Mouse (Mus musculus): ENCODE measurements at regions not wholly inside any gene's neighbourhood (a gene's known extent, or its start where the extent isn't known, plus 50 kb on each side); places are given as distances from the start of the nearest gene placed in this dataset.

DNA sequence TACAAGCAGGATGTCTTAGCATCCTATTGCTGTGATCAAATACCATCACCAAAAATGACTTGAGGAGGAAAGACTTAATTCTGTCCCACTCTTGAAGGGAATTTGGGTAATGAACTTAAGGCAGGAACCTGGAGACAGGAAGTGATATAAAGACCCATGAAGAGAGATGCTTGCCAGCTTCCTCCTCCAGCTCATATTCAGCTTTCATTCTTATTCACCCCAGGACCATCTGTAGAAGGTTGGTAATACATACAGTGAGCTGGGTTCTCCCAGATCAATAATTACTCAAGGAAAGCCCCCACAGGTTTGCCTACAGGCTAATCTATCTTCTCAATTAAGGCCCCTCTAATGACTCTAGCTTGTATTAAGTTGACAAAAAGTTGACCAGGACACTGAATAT, 283.5 kb upstream of the Rarb start:
- ATAC-seq (ENCODE audit: low FRiP score): no peak
- Histone ChIP-seq H3K27me3 (ENCODE audit: insufficient read depth, low read length) (no peaks in the 10 kb centered on the region), H3K27ac (ENCODE audit: low read depth, low read length) (no peak overlapping the region), H3K4me2 (ENCODE audit: low read depth, low read length, poor library complexity, severe bottlenecking) (no peak overlapping the region), H3K9me3 (ENCODE audit: low read length) (no peaks in the 10 kb centered on the region), H3K4me1 (ENCODE audit: insufficient read depth, low read length) (no peaks in the 10 kb centered on the region), H3K36me3 (ENCODE audit: insufficient read depth, low read length) (no peaks in the 10 kb centered on the region), H3K9ac (replicated peaks; ENCODE audit: low read length, poor library complexity, severe bottlenecking) (no peak overlapping the region), H3K4me3 (ENCODE audit: low read depth, low read length) (no peak overlapping the region)
- DNase-seq (ENCODE audit: low spot score): no peak
- no peak for TF ChIP-seq CTCF (IDR thresholded peaks at IDR 0.05)

DNA sequence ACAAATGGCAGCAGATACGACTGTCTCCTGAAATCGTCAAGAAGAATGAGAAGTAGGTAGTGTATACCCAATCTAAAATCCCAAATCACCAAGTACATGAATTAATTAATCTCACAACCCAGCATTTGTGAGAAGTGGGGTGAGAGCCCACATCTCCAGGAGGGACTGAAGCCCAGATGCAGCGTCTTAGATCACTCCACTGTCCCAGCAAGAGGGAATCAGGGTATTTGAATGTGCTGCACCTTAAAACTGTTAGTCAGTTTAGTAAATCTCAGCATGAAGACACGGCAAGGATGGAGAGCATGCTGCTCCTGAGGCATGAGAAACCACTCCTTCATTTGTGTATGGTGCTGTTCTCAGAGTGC, 271.6 kb upstream of the Rarb start:
- no peak for ATAC-seq (ENCODE audit: low FRiP score)
- H3K27ac ChIP-seq (ENCODE audit: low read depth, low read length): no peak overlapping the region
- 30% methylated on average over 4 of the region's 4 CpGs for WGBS

DNA sequence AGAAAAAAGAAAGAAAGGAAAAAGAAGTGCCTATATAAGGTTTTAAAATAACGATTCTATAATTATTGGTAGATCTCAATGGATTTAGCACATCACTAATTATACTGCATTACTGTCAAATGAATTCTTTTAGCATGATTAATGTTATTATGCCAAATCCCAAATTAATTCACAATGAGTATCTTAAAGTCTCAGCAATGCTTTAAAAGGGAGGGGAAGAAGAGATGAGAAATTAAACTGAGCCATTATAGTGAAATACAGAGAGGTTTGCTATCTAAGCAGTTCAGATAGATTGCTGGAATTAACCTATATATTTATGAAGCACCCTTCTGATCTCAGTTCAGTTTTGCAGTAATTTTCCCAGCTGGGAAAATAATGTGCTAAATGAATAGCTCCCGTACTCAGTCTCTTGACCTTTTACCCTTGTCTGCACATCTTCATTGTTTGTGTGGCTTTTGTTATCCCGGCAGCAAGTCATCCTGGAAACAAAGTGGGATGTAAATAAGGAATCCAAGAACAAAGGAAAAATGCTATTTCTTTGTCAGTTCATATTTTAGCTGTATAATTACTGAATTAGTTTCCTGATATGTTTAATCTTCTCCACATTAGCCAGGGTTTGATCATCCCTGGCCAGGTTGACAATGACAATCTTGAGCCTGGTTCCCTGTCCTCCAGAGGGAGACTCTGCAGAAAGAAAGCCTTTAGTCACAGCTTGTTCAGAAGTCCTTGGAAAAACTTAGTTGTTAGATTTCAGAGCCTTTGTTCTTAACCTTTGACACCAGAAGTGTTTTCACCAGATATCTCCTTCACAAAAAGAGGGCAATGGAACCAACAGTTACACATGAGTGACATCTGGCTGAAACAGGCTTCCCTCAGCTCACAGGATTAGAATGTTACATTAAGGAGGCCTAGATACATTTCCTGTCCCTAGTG, 270.9 kb upstream of the Rarb start:
- Histone ChIP-seq H3K4me1 (ENCODE audit: insufficient read depth, low read length) (0 out of 2 replicates have a peak, but pooled peaks cover 3% of the 10 kb centered on the region), H3K4me3 (ENCODE audit: low read depth, low read length) (no peak overlapping the region), H3K9ac (replicated peaks; ENCODE audit: low read length, poor library complexity, severe bottlenecking) (no peak overlapping the region), H3K9me3 (ENCODE audit: low read length) (no peaks in the 10 kb centered on the region), H3K27ac (ENCODE audit: low read depth, low read length) (no peak overlapping the region), H3K4me2 (ENCODE audit: low read depth, low read length, poor library complexity, severe bottlenecking) (no peak overlapping the region), H3K27me3 (ENCODE audit: insufficient read depth, low read length) (no peaks in the 10 kb centered on the region), H3K36me3 (ENCODE audit: insufficient read depth, low read length) (no peaks in the 10 kb centered on the region)
- ATAC-seq (ENCODE audit: low FRiP score) (no peak), DNase-seq (ENCODE audit: low spot score) (no peak)
- WGBS: 24% methylated on average over 3 of the region's 3 CpGs
- no peak; the same call in 1 of the 2 replicates for TF ChIP-seq CTCF (IDR thresholded peaks at IDR 0.05)

More for the DNA sequence above, 271.6 kb upstream of the Rarb start:
- H3K4me2 ChIP-seq (ENCODE audit: low read depth, low read length, poor library complexity, severe bottlenecking): no peak overlapping the region
- TF ChIP-seq CTCF (IDR thresholded peaks at IDR 0.05): no peak
- no peak for DNase-seq (ENCODE audit: low spot score)
- no peaks in the 10 kb centered on the region for H3K9me3 ChIP-seq (ENCODE audit: low read length)
- no peaks in the 10 kb centered on the region for H3K36me3 ChIP-seq (ENCODE audit: insufficient read depth, low read length)
- H3K27me3 ChIP-seq (ENCODE audit: insufficient read depth, low read length): no peaks in the 10 kb centered on the region
- H3K9ac ChIP-seq (replicated peaks; ENCODE audit: low read length, poor library complexity, severe bottlenecking): no peak overlapping the region
- H3K4me1 ChIP-seq (ENCODE audit: insufficient read depth, low read length): 0 out of 2 replicates have a peak, but pooled peaks cover 3% of the 10 kb centered on the region
- no peak overlapping the region for H3K4me3 ChIP-seq (ENCODE audit: low read depth, low read length)

DNA sequence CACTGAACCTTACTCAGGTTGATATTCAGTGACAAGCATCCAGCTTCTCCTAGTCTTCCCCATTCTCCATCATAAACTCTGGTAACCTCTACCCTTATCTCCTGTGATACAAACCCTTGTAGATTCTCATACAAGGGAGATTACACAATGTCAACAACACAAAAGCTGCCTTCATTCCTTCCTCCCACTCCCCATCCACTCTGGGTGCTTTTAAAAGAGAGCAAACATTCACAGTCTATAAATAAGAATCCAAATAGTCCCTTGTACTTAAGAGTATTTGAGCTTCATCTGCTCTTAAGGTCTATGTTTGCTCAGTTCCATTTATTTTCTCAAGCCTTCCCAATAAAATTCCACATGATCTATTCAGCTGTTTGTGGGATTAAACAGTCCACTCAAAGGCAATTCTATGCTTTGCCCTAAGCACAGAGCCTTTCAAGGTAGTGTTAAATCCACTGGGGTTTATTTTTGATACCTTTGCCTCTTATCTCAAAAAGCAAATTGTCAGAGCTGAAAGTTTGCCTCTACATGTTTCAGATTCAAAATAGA, 270.2 kb upstream of the Rarb start:
- Histone ChIP-seq H3K4me3 (ENCODE audit: low read depth, low read length) (no peak overlapping the region), H3K27ac (ENCODE audit: low read depth, low read length) (no peak overlapping the region), H3K9me3 (ENCODE audit: low read length) (no peaks in the 10 kb centered on the region), H3K4me2 (ENCODE audit: low read depth, low read length, poor library complexity, severe bottlenecking) (no peak overlapping the region), H3K27me3 (ENCODE audit: insufficient read depth, low read length) (no peaks in the 10 kb centered on the region), H3K4me1 (ENCODE audit: insufficient read depth, low read length) (0 out of 2 replicates have a peak, but pooled peaks cover 3% of the 10 kb centered on the region), H3K36me3 (ENCODE audit: insufficient read depth, low read length) (no peaks in the 10 kb centered on the region), H3K9ac (replicated peaks; ENCODE audit: low read length, poor library complexity, severe bottlenecking) (no peak overlapping the region)
- TF ChIP-seq CTCF (IDR thresholded peaks at IDR 0.05): no peak
- DNase-seq (ENCODE audit: low spot score) (no peak), ATAC-seq (ENCODE audit: low FRiP score) (no peak)

DNA sequence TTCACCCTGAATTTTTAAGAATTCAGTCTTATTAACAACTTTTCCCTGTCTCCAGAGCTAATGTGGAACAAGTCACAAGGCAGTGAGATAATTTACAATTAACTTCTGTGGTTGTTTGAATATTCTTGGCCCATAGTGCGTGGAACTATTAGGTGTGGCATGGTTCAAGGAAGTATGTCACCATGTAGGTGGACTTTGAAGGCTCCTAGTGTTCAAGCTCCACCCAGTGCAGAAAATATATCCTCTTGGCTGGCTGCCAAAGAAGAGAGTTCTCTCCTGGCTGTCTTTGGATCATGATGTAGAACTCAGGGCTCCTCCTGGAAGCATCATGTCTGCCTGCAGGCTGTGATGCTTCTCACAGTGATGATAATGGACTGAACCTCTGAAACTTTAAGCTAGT, 268.9 kb upstream of the Rarb start:
- H3K4me3 ChIP-seq (ENCODE audit: low read depth, low read length): no peak overlapping the region
- no peaks in the 10 kb centered on the region for H3K36me3 ChIP-seq (ENCODE audit: insufficient read depth, low read length)
- no peaks in the 10 kb centered on the region for H3K9me3 ChIP-seq (ENCODE audit: low read length)
- 0 out of 2 replicates have a peak, but pooled peaks cover 3% of the 10 kb centered on the region for H3K4me1 ChIP-seq (ENCODE audit: insufficient read depth, low read length)
- H3K9ac ChIP-seq (replicated peaks; ENCODE audit: low read length, poor library complexity, severe bottlenecking): no peak overlapping the region
- ATAC-seq (ENCODE audit: low FRiP score): no peak
- WGBS: 95% methylated on average over 1 of the region's 1 CpGs
- H3K27me3 ChIP-seq (ENCODE audit: insufficient read depth, low read length): no peaks in the 10 kb centered on the region
- H3K4me2 ChIP-seq (ENCODE audit: low read depth, low read length, poor library complexity, severe bottlenecking): no peak overlapping the region
- DNase-seq (ENCODE audit: low spot score): no peak
- no peak for TF ChIP-seq CTCF (IDR thresholded peaks at IDR 0.05)
- H3K27ac ChIP-seq (ENCODE audit: low read depth, low read length): no peak overlapping the region

- no peak; the same call in 1 of the 2 replicates for TF ChIP-seq CTCF (IDR thresholded peaks at IDR 0.05)
- no peaks in the 10 kb centered on the region for H3K27me3 ChIP-seq (ENCODE audit: insufficient read depth, low read length)
- 72% methylated on average over 2 of the region's 2 CpGs for WGBS
- no peak overlapping the region for H3K4me3 ChIP-seq (ENCODE audit: low read depth, low read length)
- no peaks in the 10 kb centered on the region for H3K9me3 ChIP-seq (ENCODE audit: low read length)
- H3K36me3 ChIP-seq (ENCODE audit: insufficient read depth, low read length): no peaks in the 10 kb centered on the region
- H3K9ac ChIP-seq (replicated peaks; ENCODE audit: low read length, poor library complexity, severe bottlenecking): no peak overlapping the region
- ATAC-seq (ENCODE audit: low FRiP score) (no peak), DNase-seq (ENCODE audit: low spot score) (no peak)
- H3K4me2 ChIP-seq (ENCODE audit: low read depth, low read length, poor library complexity, severe bottlenecking): no peak overlapping the region
- H3K27ac ChIP-seq (ENCODE audit: low read depth, low read length): no peak overlapping the region
- H3K4me1 ChIP-seq (ENCODE audit: insufficient read depth, low read length): no peaks in the 10 kb centered on the region
Measured at GRCm38 (mm10) chr14:17083907-17084306, 265.0 kb upstream of the Rarb start.
